ENCODE assay signal across 16 mouse cellular contexts in genomic region chr17:72265171-72266022, GRCm38 (mm10).
DNase-seq lines count a peak whose midpoint lies in the region; ATAC-seq lines count a peak whose summit lies in the region.
"Had no signal": no experiment of that assay in that cellular context is flagged by ENCODE, and none has a peak within 500 bp of the region (broad histone marks: within the 10 kb centered on the region; RNA-seq: fewer than 3 reads in every experiment).

No protein-coding gene starts in this region.

- no peak overlapping the region for H3K4me2 ChIP-seq in forebrain, embryonic 13.5 days
- no peak overlapping the region for H3K4me2 ChIP-seq in forebrain, embryonic 12.5 days
- H3K4me2 ChIP-seq: heart, embryonic 13.5 days; hindbrain, embryonic 15.5 days; limb, embryonic 13.5 days; neural tube, embryonic 13.5 days had no signal

- H3K9me3 ChIP-seq in forebrain, embryonic 13.5 days (replicated peaks), result no peaks in the 10 kb centered on the region
- H3K9me3 ChIP-seq in forebrain, embryonic 12.5 days, result no peaks in the 10 kb centered on the region
- H3K9me3 ChIP-seq: heart, embryonic 13.5 days; hindbrain, embryonic 15.5 days; limb, embryonic 13.5 days; megakaryocyte, embryonic 14.5 days; neural tube, embryonic 13.5 days had no signal

- no peak overlapping the region for H3K27ac ChIP-seq in forebrain, embryonic 13.5 days
- no peak overlapping the region for H3K27ac ChIP-seq in forebrain, embryonic 12.5 days
- H3K27ac ChIP-seq: gastrocnemius, adult 2 months; heart, embryonic 13.5 days; hindbrain, embryonic 15.5 days; limb, embryonic 13.5 days; neural tube, embryonic 13.5 days had no signal

- DNase-seq in layer of hippocampus, postnatal 10 days (ENCODE audit: low spot score in 2 of 2), result peak; percentile 26 to 45
- DNase-seq in layer of hippocampus, postnatal 36 days, result no peak
- DNase-seq in right cerebral cortex, adult 2 months (ENCODE audit: low spot score in 2 of 2), result peak; percentile 17 to 20
- no peak for DNase-seq in right cerebral cortex, postnatal 36 days (ENCODE audit: low spot score in 2 of 2)
- DNase-seq in lung, postnatal 36 days, result peak; percentile 3
- DNase-seq in gastrocnemius, adult 18-20 months (ENCODE audit: low spot score), result no peak
- DNase-seq: adrenal gland, adult 8-10 months; cerebellum, adult 9-11 months; gastrocnemius, adult 2 months had no signal

- H3K9ac ChIP-seq in forebrain, embryonic 13.5 days, result no peak overlapping the region
- no peak overlapping the region for H3K9ac ChIP-seq in forebrain, embryonic 12.5 days
- H3K9ac ChIP-seq: heart, embryonic 13.5 days; hindbrain, embryonic 15.5 days; limb, embryonic 13.5 days; neural tube, embryonic 13.5 days had no signal

- 84% methylated on average over 9 of the region's 9 CpGs for WGBS in forebrain, embryonic 13.5 days
- WGBS in forebrain, embryonic 12.5 days, result 90% methylated on average over 9 of the region's 9 CpGs

- H3K4me3 ChIP-seq in forebrain, embryonic 13.5 days, result no peak overlapping the region
- no peak overlapping the region for H3K4me3 ChIP-seq in forebrain, embryonic 12.5 days (replicated peaks)
- H3K4me3 ChIP-seq: gastrocnemius, adult 2 months; heart, embryonic 13.5 days; hindbrain, embryonic 15.5 days; limb, embryonic 13.5 days; megakaryocyte, embryonic 14.5 days; neural tube, embryonic 13.5 days had no signal

- no peaks in the 10 kb centered on the region for H3K27me3 ChIP-seq in forebrain, embryonic 13.5 days
- H3K27me3 ChIP-seq in forebrain, embryonic 12.5 days, result no peaks in the 10 kb centered on the region
- H3K27me3 ChIP-seq: heart, embryonic 13.5 days; hindbrain, embryonic 15.5 days; limb, embryonic 13.5 days; megakaryocyte, embryonic 14.5 days; neural tube, embryonic 13.5 days had no signal

- ATAC-seq in forebrain, embryonic 13.5 days, result peak; percentile 36; the same call in 1 of the 2 replicates
- ATAC-seq in forebrain, embryonic 12.5 days (ENCODE audit: low FRiP score), result no peak

- H3K36me3 ChIP-seq in forebrain, embryonic 13.5 days (ENCODE audit: poor library complexity, severe bottlenecking), result no peaks in the 10 kb centered on the region
- H3K36me3 ChIP-seq in forebrain, embryonic 12.5 days (replicated peaks), result no peaks in the 10 kb centered on the region
- H3K36me3 ChIP-seq: heart, embryonic 13.5 days; hindbrain, embryonic 15.5 days; limb, embryonic 13.5 days; neural tube, embryonic 13.5 days had no signal

- H3K4me1 ChIP-seq in forebrain, embryonic 13.5 days, result peaks cover 3% of the 10 kb centered on the region; the same call in 1 of the 2 replicates
- no peaks in the 10 kb centered on the region for H3K4me1 ChIP-seq in forebrain, embryonic 12.5 days
- H3K4me1 ChIP-seq: megakaryocyte, embryonic 14.5 days; neural tube, embryonic 13.5 days had no signal

Comparison
In these comparisons a context has a peak if more than half of its experiments do, and no peak if none do; other contexts are left out.
1. DNase-seq: peak in layer of hippocampus, postnatal 10 days (2 of 2), right cerebral cortex, adult 2 months (2 of 2) and lung, postnatal 36 days (single experiment); none in layer of hippocampus, postnatal 36 days (0 of 2), right cerebral cortex, postnatal 36 days (0 of 2) and gastrocnemius, adult 18-20 months (single experiment).